Mouse (Mus musculus) bone marrow, adult 2 months (tissue): ENCODE measurements around the gene Mef2c. TPM values are rescaled to one million over a fixed set of nuclear protein-coding genes. Genes with fewer than 3 reads are reported as not detected.
A peak's percentile ranks its signal among the peaks of the same experiment; 100 is the strongest.

Source experiments
- H3K27ac ChIP-seq: fragments of 200-500 bp; 2 replicates; pipeline ENCODE4 v1.5.1; 2012; ENCODE audit warnings: low read depth, mild to moderate bottlenecking, control low read depth, inconsistent platforms, low read length; ENCODE audit not compliant: control insufficient read depth, poor library complexity, insufficient read depth
- H3K4me1 ChIP-seq: fragments of 200-500 bp; 2 replicates; pipeline ENCODE4 v1.6.1; 2011; ENCODE audit warnings: low read length; ENCODE audit not compliant: control insufficient read depth, insufficient read depth
- H3K4me3 ChIP-seq: fragments of 200-500 bp; replicated peaks from 2 replicates; pipeline ENCODE3; 2011; ENCODE audit warnings: mild to moderate bottlenecking, low read depth, low read length, control low read depth; ENCODE audit not compliant: control insufficient read depth
- CTCF ChIP-seq: fragments of 200-500 bp; IDR thresholded peaks from 2 replicates; pipeline ENCODE4 v1.5.1; 2011; ENCODE audit warnings: low read length, control low read depth; ENCODE audit not compliant: control insufficient read depth, insufficient read depth
- POLR2A ChIP-seq: fragments of 200-500 bp; IDR thresholded peaks from 2 replicates; pipeline ENCODE4 v1.6.1; 2011; ENCODE audit warnings: low read depth, mild to moderate bottlenecking, control low read depth, low read length, borderline replicate concordance; ENCODE audit not compliant: control insufficient read depth
- WGBS: fragments of 180-500 bp; shearing (Covaris S2); methylation state at CpG from one replicate; pipeline ENCODE4 v1.1.7; 2018; 5-methylcytosine and 5-hydroxymethylcytosine counted together
- polyA plus RNA-seq: library from polyadenylated mRNA; stranded (reverse); fragments of >200 nt; gene quantifications from 2 replicates; pipeline ENCODE4 v1.2.4, GENCODE M21; 2011; ENCODE audit warnings: low replicate concordance; ENCODE audit not compliant: missing spikeins, insufficient read depth, insufficient read length

Gene Mef2c
- polyA plus RNA-seq, 1 experiment = 37.8 TPM

DNA sequence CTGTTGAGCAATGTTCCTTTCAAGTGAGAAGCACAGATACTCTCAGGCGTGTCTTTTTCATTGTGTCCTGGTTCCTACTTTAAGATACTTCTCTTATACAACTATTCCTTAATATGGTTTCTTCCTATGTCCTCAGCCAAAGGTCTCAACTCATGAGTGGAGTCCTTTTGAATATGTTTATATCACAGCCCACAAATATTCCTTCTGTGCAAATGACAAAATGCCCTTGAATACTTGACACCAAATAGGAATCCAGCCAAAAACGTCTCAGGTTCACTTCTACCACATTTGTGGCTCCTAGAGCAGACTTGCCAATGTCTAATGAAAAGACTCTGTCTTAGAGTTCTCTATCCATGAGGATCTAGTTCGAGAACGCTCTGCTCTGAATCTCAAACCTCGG, 21.7 kb upstream of the Mef2c start:
- 70% methylated on average over 5 of the region's 5 CpGs for WGBS
- TF ChIP-seq POLR2A (no peak), CTCF (no peak)
- Histone ChIP-seq H3K27ac (no peak overlapping the region), H3K4me1 (no peaks in the 10 kb centered on the region), H3K4me3 (no peak overlapping the region)

DNA sequence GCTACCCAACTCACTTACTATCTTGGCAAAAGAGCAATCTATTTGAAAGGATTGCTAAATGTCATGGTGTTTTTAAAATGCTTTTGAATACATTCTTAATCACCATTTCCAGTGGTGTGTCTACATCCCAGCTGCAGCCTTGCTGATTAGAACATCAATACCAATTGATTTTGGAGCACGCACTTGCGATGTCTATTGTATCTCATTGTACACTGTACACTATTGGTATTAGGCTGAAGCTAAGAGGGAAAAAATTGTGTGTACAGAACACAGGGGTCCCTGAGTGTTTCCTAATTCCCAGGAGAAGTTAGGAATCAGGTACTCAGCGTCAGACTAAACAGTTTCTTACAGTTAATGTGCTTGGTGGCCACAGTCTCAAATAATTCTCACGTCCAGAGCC, 19.6 kb upstream of the Mef2c start:
- 84% methylated on average over 4 of the region's 4 CpGs for WGBS
- H3K4me1 ChIP-seq = no peaks in the 10 kb centered on the region
- no peak for TF ChIP-seq CTCF
- no peak for TF ChIP-seq POLR2A

DNA sequence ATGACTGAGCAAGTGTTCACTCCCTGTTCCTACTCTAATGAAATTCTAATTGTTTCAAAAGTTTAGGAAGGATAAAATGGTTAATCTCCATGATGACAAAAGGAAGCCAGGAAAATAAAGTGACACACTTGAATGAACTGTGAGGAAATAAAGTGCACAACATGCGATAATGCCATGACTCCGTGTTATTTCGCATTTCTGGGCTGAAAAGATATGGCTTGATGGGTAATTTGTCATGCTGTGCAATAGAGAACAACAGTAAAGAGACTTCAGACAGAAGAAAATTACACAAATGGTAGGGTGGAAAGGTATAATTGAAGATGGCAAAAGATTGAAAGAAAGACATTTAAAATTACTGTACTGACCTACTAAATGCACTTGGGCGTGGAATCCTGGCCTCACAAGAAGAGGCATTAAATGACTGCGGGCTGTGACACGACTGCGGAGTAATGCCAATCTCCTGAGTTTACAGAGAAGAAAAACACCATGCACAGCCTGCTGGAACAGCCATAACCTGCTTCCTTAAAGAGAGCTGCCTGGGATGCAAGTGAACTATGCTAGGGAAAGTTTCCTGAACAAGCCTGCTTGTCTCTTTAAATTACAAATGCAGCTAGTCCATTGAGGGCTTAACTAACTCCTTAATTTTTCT, 19.0 kb upstream of the Mef2c start:
- TF ChIP-seq CTCF = no peak
- TF ChIP-seq POLR2A = no peak
- H3K4me1 ChIP-seq = no peaks in the 10 kb centered on the region
- no peak overlapping the region for H3K4me3 ChIP-seq
- H3K27ac ChIP-seq = no peak overlapping the region
- 80% methylated on average over 7 of the region's 7 CpGs for WGBS

More for the DNA sequence above, 19.6 kb upstream of the Mef2c start:
- no peak overlapping the region for H3K27ac ChIP-seq
- H3K4me3 ChIP-seq = no peak overlapping the region

DNA sequence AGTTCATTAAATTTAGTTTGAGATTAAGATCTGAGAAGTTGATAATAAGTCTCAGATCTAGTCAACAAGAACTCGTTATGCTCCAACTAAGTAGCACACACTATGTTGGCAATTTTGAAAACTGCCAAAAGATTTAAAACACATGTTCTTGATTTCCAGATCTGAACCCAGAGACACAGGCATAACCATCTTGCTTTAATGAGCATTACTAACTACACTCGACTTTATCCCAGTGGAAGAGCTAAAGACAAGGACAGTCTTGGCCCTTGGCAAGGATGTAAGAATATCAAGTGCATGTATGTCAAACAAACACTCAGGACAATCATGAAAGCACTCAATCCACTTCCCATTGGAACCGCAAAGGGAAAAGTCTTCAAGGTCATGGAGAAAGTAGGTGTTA, 11.8 kb upstream of the Mef2c start:
- TF ChIP-seq CTCF (no peak), POLR2A (no peak)
- H3K27ac ChIP-seq = no peak overlapping the region
- 77% methylated on average over 3 of the region's 3 CpGs for WGBS
- H3K4me1 ChIP-seq = no peaks in the 10 kb centered on the region
- no peak overlapping the region for H3K4me3 ChIP-seq

DNA sequence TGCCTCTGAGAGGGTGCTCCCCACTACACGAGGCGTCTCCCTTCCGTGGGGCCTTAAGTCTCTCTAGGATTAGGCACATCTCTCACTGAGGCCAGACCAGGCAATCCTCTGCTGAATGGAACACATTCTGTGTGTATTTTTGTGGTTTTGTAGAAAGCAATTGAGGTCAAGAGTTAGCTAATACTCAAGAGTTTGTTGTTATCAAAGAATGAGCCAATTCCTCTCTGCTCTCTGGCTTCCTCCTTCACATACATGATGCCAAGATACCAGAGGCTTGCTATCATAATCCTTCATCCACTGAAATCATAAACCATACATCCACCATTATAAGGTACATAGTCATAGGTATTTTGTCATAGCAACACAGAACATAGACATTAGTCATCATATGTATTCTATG, 6.1 kb upstream of the Mef2c start:
- no peaks in the 10 kb centered on the region for H3K4me1 ChIP-seq
- no peak overlapping the region for H3K4me3 ChIP-seq
- WGBS = 63% methylated on average over 3 of the region's 3 CpGs
- H3K27ac ChIP-seq = no peak overlapping the region
- TF ChIP-seq POLR2A (no peak), CTCF (no peak)

DNA sequence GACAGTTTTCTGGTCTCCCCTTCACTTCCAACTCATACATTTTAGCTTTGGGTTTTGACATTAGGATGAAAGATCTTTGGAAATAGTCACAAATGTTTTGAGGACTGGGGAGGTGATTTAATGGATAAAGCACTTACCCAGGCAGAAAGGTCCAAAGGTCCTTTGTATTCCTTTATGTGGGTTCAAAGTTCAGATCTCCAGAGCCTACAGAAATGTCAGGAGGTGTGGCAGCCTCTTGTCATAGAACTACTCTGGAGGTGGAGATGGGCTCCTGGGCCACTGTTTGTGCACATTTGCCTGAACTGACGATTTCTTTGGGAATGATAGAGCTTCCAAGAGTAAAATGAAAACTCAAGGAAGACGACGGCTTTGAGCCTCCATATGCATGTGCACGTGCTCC, 4.3 kb upstream of the Mef2c start:
- TF ChIP-seq CTCF = no peak
- TF ChIP-seq POLR2A = no peak
- Histone ChIP-seq H3K4me3 (no peak overlapping the region), H3K4me1 (no peaks in the 10 kb centered on the region), H3K27ac (no peak overlapping the region)
- 87% methylated on average over 4 of the region's 4 CpGs for WGBS

DNA sequence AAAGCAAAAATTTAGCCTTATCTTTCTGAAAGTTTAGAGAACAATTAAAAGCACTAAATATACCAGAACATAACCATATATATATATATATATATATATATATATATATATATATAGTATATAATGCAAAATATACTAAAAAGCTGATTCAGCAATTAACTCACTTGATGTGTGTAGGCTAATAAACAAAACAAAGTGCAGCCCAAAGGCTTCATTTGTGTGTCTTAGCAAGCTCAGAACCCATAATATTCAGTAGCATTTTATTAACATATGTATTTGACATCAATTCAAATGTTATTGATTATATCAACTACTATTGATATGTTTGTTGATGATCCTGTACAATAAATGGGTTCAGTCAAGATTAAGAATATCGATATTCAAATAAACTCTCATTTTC, 3.9 kb downstream of the Mef2c start:
- WGBS = 87% methylated on average over 1 of the region's 1 CpGs
- no peak overlapping the region for H3K27ac ChIP-seq
- H3K4me1 ChIP-seq = no peaks in the 10 kb centered on the region
- H3K4me3 ChIP-seq = no peak overlapping the region
- TF ChIP-seq CTCF = no peak
- TF ChIP-seq POLR2A = no peak

DNA sequence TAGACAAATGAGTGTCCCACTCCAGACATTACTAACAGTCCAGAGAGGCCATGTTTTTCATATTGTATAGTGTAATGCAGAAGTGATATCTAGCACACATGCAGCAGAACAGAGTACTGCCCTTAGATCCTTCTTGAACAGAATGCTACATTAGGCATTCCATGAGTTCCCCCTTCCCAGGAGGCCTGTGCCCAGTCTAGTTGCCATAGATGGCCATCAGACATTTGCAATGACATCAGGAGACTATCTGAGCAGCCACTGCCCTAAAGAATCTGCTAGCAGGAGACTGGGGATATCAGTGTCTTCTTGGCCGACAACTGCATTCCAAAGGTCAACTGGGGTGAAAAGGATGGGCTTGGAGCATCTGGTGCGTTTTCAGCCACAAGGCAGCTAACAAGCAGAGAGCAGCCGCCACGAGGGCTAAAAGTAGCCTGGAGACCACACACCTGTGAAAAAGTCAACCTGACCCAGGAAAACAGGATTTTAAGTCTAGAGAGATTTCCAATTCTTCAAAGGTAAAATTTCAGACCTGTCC, 11.2 kb downstream of the Mef2c start:
- TF ChIP-seq POLR2A = no peak
- TF ChIP-seq CTCF = no peak
- H3K4me1 ChIP-seq = no peaks in the 10 kb centered on the region; the same call in 1 of the 2 replicates
- H3K4me3 ChIP-seq = no peak overlapping the region
- no peak overlapping the region for H3K27ac ChIP-seq
- WGBS = 85% methylated on average over 4 of the region's 4 CpGs

DNA sequence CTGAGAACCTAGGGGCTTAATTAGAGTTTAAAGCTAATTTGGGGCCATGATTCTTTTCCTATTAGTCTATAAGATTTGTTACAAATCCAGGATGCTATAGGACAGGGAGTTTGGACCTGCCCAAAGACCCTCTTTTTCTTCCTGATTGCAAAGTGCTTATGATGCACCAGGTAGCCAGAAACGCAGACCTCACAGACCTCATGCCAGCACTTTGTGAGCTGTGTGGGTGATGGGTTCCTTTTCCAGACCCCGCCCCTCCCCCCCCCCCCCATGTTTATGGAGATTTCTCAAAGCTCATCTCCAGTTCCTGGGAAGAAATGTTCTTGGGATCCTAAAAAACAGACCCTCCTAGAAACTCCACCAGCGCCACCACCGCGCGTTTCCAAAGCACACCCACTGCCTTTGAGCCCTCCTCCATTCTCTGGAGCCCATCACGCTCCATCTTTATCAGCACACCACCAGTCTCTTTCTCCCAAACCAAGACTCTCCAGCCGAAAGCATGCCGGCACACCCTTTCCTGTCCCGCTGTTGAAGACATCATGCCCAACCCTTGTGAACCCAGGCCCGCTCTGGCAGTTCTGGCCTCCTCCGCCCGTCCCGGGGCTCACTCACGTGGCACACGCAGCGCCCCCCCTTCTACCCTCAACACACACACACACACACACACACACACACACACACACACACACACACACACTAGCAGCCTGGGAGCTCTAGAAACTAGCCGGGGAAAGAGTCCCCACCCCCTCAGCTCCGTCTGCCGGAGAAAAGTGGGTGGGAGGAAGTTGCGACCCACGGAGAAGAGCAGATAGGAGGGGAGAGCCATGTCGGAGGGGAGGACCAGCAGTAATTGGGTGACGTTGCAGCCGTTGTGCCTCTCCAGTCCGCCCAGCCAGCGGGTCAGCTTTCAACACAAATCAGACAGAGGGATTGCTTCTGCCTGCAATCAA, 14.1 kb downstream of the Mef2c start:
- WGBS = 2% methylated on average over 27 of the region's 27 CpGs
- H3K27ac ChIP-seq = no peak overlapping the region; the same call in 1 of the 2 replicates
- TF ChIP-seq POLR2A = no peak
- TF ChIP-seq CTCF = no peak
- H3K4me3 ChIP-seq = peak overlapping the region; percentile 65
- no peaks in the 10 kb centered on the region; the same call in 1 of the 2 replicates for H3K4me1 ChIP-seq
